8 mouse cellular contexts compared by ENCODE assay signal in genomic region chr1:164457531-164458244, GRCm38 (mm10).
DNase-seq lines count a peak whose midpoint lies in the region; ATAC-seq lines count a peak whose summit lies in the region.

No protein-coding gene starts in this region.

- ATAC-seq in frontal cortex, adult (ENCODE audit: low TSS enrichment), result no peak; the same call in 1 of the 2 replicates

- peak; percentile 87 for DNase-seq in right cerebral cortex, postnatal 4 days
- no peak for DNase-seq in right cerebral cortex, postnatal 25 days
- peak; percentile 88 to 89 for DNase-seq in cerebellum, postnatal 10 days
- peak; percentile 50 to 56 for DNase-seq in heart, adult 9 months (ENCODE audit: low spot score in 2 of 2)
- DNase-seq in kidney, postnatal 10 days, result peak; percentile 83
- peak; percentile 70 to 82 for DNase-seq in lung, postnatal 4 days
- peak; percentile 17 to 33 for DNase-seq in spleen, postnatal 14 days (ENCODE audit: low spot score in 2 of 2)
